Mouse (Mus musculus): Measurements from ENCODE around the gene Ppp1cc.

Ppp1cc gene

DNA sequence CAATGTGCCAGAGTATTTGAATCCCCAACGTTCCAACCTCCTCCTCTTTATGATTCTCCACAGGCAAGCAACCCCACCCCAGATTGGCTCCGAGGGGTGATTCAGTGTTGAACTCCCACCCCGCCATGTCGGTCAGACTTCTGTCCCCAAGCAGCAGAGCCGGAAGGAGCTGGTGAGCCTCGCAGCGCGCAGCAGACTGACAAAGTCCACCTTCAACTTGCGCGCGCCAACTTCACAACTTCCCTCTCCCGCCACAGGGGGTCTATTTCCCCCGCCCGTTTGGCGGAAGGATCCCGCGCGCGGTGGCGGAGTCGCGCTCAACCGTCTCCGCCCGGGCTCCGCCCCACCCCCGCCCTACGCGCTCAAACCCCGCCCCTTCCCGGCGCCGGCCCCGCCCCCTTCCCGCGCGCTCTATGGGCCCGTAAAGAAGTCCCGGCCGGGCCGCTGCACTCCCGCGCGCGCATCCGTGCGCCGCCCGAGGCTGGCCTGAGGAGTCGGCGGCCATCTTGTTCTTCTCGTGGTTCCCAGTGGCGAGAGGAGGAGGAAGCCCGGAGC lies at the start of gene Ppp1cc:
Ppp1cc (plus strand) TSS at position 452 of the 555 bp plus-strand sequence.
- peak; percentile 98 for DNase-seq

DNA sequence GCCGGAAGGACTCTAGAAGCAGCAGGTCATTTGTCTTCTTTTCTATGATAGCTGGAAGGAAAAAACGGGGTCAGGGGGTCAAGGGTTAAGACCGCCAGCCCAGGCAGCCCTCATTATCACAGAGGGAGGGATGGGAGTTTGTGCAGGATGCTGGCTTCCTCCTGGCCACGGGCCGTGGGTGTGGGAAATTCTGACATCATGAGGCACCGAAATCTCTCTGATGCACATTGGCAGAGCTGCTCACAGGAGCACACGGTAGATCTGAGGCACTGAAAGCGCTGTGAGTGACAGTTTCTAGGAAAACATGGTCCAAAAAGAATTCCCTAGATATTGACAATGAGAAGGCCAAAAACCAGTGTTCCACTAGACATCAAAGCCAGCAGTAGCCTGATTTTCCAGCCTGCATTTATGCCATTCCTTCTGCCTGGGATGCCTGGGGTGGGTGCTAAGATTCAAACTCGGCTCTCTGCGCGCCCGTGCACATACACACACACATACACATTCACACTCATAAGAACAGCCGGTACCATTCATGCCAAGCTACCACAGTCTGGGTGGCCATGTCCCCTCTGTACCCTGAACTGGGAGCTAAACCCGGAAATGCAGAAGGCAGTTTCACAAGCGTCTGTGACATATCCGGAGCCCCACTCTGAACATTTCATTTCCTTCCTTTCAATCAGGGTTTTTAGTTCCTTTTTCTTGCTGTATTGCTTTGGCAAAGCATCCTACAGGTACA lies 48.6 kb upstream of the Ppp1cc start:
- no peak for DNase-seq

- DNase-seq, result no peak
These were observed 47.5 kb upstream of the Ppp1cc start for GRCm38 (mm10) chr5:122110625-122111024.

GRCm38 (mm10) chr5:122111091-122111932 lies 46.8 kb upstream of the Ppp1cc start:
- no peak for DNase-seq

- no peak for DNase-seq
These were observed 46.2 kb upstream of the Ppp1cc start for GRCm38 (mm10) chr5:122111933-122112248.

GRCm38 (mm10) chr5:122113450-122113849 lies 44.6 kb upstream of the Ppp1cc start:
- no peak for DNase-seq

DNA sequence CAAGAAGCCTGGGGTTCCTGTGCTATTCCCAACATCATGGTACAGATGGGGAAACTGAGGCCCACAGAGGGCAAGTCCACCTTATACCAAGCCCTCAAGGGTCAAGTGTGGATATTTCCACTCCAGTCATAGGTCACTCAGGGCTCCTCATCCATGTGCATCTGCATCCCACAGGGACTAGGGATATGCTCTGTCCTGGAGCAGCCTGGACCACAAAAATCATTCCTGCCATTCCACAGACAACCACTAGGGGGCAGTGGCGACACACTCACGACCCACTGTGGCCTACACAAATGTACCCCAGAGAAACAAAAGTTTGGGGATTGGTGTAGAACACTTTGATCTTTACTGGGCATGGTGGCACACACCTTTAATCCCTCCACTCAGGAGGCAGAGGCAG lies 43.9 kb upstream of the Ppp1cc start:
- DNase-seq, result peak; percentile 53

DNA sequence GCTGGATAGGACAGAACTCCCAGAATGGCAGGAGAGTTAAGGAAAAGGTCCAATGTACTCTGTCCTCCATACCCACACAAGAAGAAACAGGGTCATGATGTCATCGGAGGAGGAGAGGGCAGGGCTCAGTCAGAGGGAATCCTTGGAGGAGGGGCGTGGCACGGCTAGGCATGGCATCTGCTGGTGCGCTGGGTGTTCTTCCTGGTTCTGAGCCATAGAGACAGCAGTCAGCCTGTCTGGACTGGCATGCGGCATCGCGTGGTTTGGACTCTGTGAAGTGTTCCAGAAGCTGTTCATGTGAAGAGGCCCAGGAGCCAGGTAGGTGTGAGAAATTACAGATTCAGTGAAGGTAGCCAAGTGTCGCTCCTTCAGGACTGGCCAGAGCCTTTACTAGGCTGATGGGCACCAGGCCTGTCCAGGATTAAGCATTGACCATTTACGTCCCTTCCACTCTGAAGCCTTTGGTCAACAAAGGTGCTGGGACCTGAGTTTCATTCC lies 42.8 kb upstream of the Ppp1cc start:
- DNase-seq, result no peak

- no peak for DNase-seq
These were observed 41.8 kb upstream of the Ppp1cc start for GRCm38 (mm10) chr5:122116243-122116642.

- DNase-seq, result no peak
These were observed 32.8 kb upstream of the Ppp1cc start for GRCm38 (mm10) chr5:122125211-122125760.

DNA sequence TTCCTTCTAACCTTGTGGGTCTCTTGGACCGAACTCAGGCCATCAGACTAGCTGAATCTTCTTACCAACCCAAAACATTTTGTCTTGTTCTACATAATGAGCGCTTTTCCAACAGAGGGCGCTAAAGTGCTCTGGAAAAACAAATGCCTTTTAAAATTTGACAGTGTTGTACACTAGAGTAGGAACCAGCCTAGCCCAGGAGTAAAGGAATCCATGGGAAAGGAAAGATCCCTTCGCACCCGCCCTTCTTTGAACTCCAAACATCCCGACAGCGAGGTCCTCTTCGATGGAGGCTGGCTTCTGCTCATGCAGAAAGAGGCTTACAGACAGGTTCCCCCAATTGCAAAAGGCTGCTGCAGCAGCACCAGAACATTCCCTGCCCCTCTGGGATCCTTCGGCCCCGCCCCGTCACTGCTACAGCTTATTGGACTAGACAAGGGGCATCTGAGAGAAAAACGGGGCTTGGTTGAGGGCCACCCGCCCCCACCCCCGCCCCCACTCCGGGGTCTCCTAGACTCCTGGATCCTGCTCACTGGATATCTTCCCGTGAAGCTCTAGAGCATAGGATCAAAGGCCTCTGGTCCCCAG lies 28.9 kb upstream of the Ppp1cc start:
- peak; percentile 77 for DNase-seq

DNA sequence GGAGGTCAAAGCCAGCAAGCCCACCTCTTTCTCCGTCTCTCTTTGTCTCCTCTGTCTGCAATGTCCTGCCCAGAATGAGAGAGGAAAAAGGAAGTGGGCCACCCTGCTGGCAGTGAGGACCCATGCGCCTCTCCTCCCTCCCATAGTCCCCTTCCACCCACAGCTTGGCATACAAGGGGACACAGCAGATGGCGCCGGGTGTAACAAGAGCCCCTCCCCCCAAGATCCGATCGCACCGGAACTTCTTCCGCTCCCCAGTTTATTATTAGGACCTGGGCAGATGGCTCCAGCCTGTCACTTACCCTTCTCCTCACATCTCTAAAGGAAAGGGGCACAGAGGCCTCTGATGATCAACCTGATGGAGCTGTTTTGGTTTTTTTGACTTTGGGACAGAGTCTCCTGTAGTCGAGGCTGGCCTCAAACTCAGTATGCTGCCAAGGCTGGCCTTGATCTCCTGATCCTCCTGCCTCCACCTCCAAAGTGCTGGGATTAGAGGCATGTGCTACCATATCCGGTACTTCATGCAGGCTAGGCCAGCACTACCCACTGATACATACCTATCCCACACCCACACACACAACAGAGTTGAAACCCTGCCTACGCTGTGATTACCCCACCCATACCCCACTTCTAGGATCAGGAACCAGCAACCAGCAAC lies 27.6 kb upstream of the Ppp1cc start:
- DNase-seq, result no peak

DNA sequence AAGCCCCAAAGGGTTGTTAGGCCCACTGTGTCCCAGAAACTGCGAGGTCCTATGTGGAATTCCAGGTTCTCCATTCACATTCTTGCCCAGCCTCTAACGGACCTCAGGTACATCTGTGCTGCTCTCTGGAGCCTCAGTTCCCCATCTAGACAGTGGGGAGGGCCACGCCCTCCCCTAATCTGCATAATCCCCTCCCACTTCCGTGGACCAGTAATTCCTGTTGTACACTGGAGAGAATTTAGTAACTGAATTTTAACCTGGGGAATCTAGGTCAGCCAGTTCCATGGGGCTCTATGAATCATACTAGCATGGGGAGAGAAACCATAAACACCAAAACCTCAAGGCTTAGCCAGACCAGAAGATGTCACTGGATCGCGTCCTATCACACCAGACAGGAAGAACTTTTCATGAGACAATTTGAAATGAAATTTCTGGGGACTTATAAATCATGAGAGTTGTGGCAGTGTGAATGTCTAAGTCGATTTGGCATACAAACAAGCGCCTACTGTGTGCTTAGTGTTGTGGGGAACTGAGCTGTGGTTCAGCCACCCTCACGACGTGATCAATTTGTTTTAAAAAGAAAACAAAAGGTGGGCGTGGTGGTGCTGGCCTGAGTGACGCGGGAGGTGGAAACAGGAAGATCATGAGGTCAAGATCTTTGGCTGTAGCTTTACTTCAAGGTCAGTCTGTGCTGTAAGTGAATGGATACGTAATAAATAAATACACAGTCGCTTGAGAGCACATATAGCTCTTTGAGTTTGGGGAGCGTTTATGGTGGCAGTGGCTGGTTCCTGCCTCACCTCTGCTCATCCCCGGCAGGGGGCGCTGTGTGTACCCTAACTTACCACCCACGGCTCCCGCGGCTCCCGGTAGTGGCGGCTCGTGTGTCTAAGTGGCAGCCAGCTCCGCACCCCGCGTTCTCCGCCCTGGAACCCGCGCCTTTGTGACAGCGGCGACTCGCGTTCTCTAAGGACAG lies 26.7 kb upstream of the Ppp1cc start:
- DNase-seq, result peak; percentile 93

GRCm38 (mm10) chr5:122132167-122133049 lies 25.7 kb upstream of the Ppp1cc start:
- no peak for DNase-seq

GRCm38 (mm10) chr5:122133050-122133389 lies 25.1 kb upstream of the Ppp1cc start:
- no peak for DNase-seq

DNA sequence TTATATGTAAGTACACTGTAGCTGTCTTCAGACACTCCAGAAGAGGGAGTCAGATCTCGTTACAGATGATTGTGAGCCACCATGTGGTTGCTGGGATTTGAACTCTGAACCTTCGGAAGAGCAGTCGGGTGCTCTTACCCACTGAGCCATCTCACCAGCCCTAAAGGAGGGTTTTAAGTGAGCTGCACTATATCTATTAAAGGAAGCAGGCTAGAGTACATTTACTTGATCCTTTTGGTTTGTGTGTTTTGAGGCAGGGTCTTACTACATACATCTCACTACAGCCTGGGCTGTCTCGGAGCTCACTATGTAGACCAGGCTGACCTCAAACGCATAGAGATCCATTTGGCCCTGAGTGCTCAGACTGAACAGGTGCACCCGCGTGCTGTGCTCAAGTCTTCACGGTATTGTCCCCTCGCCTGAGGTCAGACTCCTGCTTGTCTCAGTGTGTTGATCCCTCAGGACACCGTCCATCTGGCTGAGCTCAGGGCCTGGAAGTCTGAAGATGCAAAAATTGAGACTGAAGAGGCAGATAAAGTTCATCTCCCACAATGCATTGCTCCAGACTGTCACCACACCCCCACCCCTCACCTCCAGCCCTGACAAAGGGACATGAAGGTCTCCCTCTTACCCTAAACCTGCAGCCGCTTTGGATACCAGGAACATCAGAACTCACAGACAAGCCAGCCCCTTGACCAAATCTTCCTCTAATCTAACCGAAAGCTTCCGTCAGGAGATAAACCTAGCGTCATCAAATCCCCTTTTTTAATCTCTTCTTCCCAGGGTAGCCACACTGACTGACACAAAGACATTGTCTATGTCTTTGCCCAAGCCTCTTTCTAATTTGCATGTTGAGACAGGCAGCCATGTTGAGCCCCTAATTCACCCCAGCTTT lies 23.4 kb upstream of the Ppp1cc start:
- no peak for DNase-seq

DNA sequence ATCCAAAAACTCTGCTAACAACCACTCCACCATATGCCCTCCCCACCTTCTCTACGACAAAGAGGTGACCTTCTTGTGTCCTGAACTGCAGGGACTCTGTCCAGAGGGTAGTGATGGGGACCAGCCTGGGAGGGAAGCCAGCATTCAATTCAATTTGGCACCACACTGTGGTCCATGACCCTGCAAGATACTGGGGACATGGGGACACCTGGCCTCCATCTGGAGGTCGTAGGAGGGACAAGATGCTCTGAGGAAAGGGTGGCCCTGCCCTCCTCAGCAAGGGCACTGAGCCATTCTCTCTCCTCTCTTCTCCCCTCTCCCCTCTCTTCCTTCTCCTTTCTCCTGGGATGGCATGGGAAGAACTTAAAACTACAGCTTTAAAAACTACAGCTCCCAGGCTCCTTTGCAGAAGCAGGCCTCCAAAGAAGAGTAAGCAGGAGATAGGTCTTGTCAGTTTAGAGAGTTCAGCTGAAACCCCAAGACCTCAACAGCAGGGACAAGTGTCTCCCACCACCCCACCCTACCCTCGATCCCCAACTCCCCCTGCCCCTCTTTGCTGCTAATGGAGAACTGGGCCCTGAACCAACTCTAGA lies 22.7 kb upstream of the Ppp1cc start:
- DNase-seq, result no peak

- no peak for DNase-seq
These were observed 21.3 kb upstream of the Ppp1cc start for GRCm38 (mm10) chr5:122136508-122137408.
